Mouse (Mus musculus) megakaryocyte-erythroid progenitor cell, adult 5 weeks (primary cell): Measurements from ENCODE around the gene Gm17361. TPM values are rescaled to one million over a fixed set of nuclear protein-coding genes. Genes with fewer than 3 reads are reported as not detected.

Experiments
- polyA plus RNA-seq: library from polyadenylated mRNA; stranded (reverse); fragments of >175 nt; gene quantifications from 2 replicates; pipeline ENCODE4 v1.2.3, GENCODE M21; 2012

The Gm17361 gene
- not detected in 2 replicates for polyA plus RNA-seq

GRCm38 (mm10) chrX:125003863-125004262, at the start of gene Gm17361:
Gene Gm17361, plus strand, starts transcription at chrX:125004163.

